Mouse (Mus musculus): Measurements from ENCODE around the gene Lctl. TPM values are rescaled to one million over a fixed set of nuclear protein-coding genes. Genes with fewer than 3 reads are reported as not detected.
"Not testable (repeated sequence)": the region's sequence is repeated elsewhere in the genome, so short reads cannot be mapped to it uniquely, and the experiment has no call there.

The Lctl gene
- polyA plus RNA-seq, 1 experiment from 2014 or later = not detected

DNA sequence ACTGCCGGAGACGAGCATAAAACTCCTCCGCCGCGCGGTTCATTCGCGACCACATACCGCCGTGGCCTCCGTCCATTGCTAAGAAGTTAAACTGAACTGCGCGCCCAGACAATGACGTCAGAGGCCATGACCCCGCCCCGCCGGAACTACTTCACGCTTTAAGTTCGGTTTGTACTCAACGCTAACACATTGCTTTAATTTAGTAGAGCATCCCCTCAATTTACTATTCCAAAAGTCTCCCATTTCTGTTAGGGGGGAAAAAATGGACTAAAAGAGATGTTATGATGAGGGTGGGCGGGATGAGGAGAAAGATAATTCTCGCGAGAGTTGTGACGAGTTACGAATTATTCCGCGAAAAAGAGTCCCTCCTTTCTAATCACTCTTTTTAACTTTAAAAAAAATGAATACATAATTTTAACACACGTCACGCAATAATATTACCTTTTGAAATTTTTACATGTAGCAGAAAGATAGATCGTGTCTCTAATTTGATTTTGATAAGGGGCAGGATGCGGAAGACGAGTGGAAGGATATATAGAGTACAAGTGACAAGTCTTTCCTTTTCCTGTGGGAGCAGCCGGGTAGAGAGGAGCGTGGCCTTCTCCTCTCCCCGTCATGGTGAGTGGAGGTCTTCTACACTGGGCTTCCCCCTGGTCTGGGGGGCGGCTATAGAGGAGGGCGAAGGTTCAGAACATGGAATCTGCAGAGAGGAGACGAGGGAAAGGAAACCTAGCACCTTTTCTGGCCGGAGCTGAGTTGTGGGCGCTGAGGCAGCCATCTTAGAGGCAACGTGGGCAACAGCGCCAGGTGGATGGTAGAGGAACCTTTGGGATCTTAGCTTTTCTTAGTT, 56.1 kb downstream of the Lctl start, which contains the start of the genes Zwilch and Rpl4:
TSS of gene Zwilch (minus strand) at position 289 of the 850 bp plus-strand sequence.
TSS of gene Rpl4 (plus strand) at position 560 of the 850 bp plus-strand sequence.
- Histone ChIP-seq H3K36me3 (peaks cover 36% of the 10 kb centered on the region), H3K4me1 (peaks cover 24% of the 10 kb centered on the region), H3K4me3 (peak within 1 kb of the TSS; percentile 86), H3K4me2 (peak within 1 kb of the TSS; percentile 64), H3K9ac (peak within 1 kb of the TSS; percentile 89), H3K9me3 (no peaks in the 10 kb centered on the region), H3K27ac (peak within 1 kb of the TSS; percentile 98), H3K27me3 (no peaks in the 10 kb centered on the region)
- WGBS = under 1% methylated on average over 42 of the region's 42 CpGs
- peak; percentile 85 for ATAC-seq (ENCODE audit: borderline replicate concordance, extremely low read depth, low FRiP score, low TSS enrichment)

DNA sequence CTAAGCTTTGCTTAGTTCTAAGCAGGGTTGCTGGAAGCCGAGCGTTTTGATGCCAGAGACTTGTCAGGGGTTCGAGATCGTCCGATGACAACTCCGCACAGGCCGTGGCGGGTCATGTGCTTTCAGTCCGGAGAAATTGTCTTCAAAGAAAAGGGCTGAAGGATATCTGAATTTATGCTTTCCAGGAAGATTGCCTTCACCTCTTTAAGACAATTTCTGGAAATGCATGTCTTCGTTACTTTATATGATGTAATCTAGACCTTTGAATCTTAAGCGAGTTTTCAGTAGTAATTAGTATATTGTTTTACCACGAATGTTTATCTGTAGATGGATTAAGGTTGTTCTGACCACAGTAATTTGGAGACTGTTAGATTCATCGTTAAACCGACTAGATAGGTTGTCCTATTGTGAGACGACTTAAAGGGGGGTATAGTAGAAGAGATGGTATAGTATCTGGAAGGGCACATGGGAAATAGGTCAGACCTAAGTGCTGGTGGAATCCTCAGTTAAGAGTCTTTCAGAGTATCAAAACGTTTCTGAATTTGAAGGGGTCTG, 56.8 kb downstream of the Lctl start:
- under 1% methylated on average over 16 of the region's 16 CpGs for WGBS
- H3K9ac ChIP-seq = peak overlapping the region; percentile 89
- peaks cover 41% of the 10 kb centered on the region for H3K36me3 ChIP-seq
- H3K9me3 ChIP-seq = no peaks in the 10 kb centered on the region
- no peak for ATAC-seq (ENCODE audit: borderline replicate concordance, extremely low read depth, low FRiP score, low TSS enrichment)
- H3K27me3 ChIP-seq = no peaks in the 10 kb centered on the region
- H3K4me2 ChIP-seq = peak overlapping the region; percentile 64
- peak overlapping the region; percentile 86 for H3K4me3 ChIP-seq
- peak overlapping the region; percentile 98; the same call in 1 of the 2 replicates for H3K27ac ChIP-seq
- peaks cover 24% of the 10 kb centered on the region for H3K4me1 ChIP-seq

DNA sequence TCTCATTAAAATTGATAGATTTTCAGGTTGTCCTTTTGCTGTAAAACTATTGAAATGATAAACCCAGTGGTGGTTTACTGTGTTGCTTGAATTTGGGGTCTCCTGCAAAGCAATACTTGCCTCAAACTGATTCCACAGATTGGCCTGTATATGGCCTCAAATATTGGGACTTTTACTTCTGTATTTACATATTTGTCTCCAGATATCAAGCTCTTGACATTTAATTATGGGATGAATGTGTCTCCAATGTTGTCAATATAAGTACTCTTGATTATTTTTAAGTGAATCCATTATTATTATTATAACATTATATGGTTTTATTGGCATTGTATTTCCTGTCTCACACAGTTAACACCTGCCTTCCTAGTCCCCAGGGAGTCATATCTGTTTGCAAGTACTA, 57.4 kb downstream of the Lctl start:
- H3K4me1 ChIP-seq = peaks cover 24% of the 10 kb centered on the region
- H3K9ac ChIP-seq = peak overlapping the region; percentile 89
- no peaks in the 10 kb centered on the region for H3K9me3 ChIP-seq
- no peak for ATAC-seq (ENCODE audit: borderline replicate concordance, extremely low read depth, low FRiP score, low TSS enrichment)
- no peak overlapping the region for H3K27ac ChIP-seq
- peak overlapping the region; percentile 64 for H3K4me2 ChIP-seq
- peak overlapping the region; percentile 86 for H3K4me3 ChIP-seq
- H3K36me3 ChIP-seq = peaks cover 42% of the 10 kb centered on the region
- no peaks in the 10 kb centered on the region for H3K27me3 ChIP-seq

DNA sequence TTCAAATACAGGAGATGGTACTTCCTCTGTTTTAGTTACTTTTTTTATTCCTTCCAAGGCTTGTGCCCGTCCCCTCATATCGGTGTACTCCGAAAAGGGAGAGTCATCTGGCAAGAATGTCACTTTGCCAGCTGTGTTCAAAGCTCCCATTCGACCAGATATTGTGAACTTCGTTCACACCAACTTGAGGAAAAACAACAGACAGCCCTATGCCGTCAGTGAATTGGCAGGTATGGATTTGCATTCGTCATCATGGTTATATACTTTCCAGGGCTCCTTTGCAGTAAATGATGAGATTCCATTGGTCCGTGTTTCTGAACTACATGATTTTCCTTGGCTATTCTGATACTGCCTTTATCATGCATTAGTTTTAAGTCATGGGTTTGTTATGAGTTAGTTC, 57.8 kb downstream of the Lctl start:
- no peaks in the 10 kb centered on the region for H3K9me3 ChIP-seq
- WGBS = 57% methylated on average over 8 of the region's 8 CpGs
- H3K27ac ChIP-seq = no peak overlapping the region
- no peak for ATAC-seq (ENCODE audit: borderline replicate concordance, extremely low read depth, low FRiP score, low TSS enrichment)
- H3K27me3 ChIP-seq = no peaks in the 10 kb centered on the region
- peak overlapping the region; percentile 86 for H3K4me3 ChIP-seq
- H3K4me1 ChIP-seq = peaks cover 28% of the 10 kb centered on the region
- no peak overlapping the region for H3K9ac ChIP-seq
- peak overlapping the region; percentile 64 for H3K4me2 ChIP-seq
- H3K36me3 ChIP-seq = peaks cover 42% of the 10 kb centered on the region

DNA sequence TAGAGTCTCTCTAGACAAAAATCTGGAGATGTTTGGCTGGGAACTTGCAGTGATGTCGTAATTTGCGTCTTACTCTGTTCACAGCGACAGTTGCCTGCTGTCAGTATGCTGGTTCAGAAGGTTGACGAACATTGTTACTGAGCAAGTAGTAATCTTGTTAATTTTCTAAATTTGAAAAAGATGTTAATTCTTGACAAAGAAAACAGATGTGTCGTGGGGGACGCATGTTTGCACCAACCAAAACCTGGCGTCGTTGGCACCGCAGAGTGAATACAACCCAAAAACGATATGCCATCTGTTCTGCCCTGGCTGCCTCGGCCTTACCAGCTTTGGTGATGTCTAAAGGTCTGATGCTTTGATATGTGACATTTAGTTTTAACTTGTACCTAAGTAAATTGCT, 58.4 kb downstream of the Lctl start:
- Histone ChIP-seq H3K4me3 (no peak overlapping the region), H3K36me3 (peaks cover 45% of the 10 kb centered on the region), H3K9ac (no peak overlapping the region), H3K27ac (no peak overlapping the region), H3K4me1 (peaks cover 33% of the 10 kb centered on the region), H3K4me2 (no peak overlapping the region), H3K9me3 (no peaks in the 10 kb centered on the region), H3K27me3 (no peaks in the 10 kb centered on the region)
- no peak for ATAC-seq (ENCODE audit: borderline replicate concordance, extremely low read depth, low FRiP score, low TSS enrichment)
- 82% methylated on average over 11 of the region's 11 CpGs for WGBS

DNA sequence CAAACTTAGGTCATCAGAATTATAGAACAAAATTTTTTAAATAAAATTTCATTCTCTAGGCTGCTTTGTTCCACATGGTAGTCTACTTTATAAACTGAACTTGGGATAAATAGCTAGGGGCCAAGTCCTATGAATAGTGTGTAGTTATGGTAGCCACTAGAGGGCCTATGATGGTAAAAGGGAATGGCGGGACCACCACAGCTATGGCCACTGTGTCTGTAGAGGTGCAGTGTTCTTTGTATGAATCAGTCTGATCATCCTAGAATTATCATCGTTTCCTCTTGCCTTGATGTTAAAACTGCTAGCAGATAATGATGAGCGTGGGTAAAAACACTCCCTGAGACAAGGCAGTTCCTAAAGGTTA, 61.6 kb downstream of the Lctl start:
- no peaks in the 10 kb centered on the region for H3K27me3 ChIP-seq
- peak overlapping the region; percentile 60 for H3K4me2 ChIP-seq
- peak; percentile 63; the same call in 1 of the 2 replicates for ATAC-seq (ENCODE audit: borderline replicate concordance, extremely low read depth, low FRiP score, low TSS enrichment)
- H3K4me3 ChIP-seq = peak overlapping the region; percentile 65
- peaks cover 19% of the 10 kb centered on the region for H3K4me1 ChIP-seq
- peak overlapping the region; percentile 84 for H3K27ac ChIP-seq
- 0 out of 2 replicates have a peak overlapping the region, but pooled peaks have one; percentile 10 for H3K9ac ChIP-seq
- peaks cover 70% of the 10 kb centered on the region for H3K36me3 ChIP-seq
- no peaks in the 10 kb centered on the region for H3K9me3 ChIP-seq
- WGBS = 33% methylated on average over 3 of the region's 3 CpGs

DNA sequence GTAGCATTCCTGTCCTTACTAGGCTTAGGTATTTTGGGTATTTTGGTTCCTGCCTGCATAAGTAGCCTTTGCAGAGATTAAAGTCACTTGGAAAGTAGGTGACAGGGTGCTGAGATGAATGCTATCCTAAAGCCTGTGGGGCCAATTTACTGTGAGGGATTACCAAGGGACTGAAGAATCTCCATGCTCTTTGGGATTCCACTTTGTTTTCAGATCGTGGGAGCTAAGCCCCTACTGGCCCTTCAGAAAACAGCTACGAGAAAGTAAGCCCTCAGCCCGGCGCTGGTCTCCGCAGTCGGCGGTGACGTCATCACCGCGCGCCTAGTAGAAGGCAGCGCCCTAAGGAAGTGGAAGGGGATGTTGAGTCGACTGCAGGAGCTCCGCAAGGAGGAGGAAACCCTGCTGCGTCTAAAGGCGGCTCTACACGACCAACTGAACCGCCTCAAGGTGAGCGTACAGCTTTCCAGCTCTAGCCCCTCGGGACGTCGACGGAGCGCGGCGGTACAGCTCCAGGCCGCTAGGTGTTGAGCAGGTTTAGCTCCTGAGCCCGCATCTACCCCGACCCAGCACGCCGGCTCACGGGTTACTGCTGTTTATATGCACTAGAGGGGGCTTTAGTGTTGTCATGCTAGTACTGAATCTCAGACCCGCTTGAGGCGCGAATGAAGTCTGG, 62.2 kb downstream of the Lctl start, which contains the start of gene Snapc5:
TSS of gene Snapc5 (plus strand) at position 301 of the 673 bp plus-strand sequence.
- peak; percentile 95 for ATAC-seq (ENCODE audit: borderline replicate concordance, extremely low read depth, low FRiP score, low TSS enrichment)
- peaks cover 71% of the 10 kb centered on the region for H3K36me3 ChIP-seq
- under 1% methylated on average over 35 of the region's 35 CpGs for WGBS
- peak within 1 kb of the TSS; percentile 59 for H3K9ac ChIP-seq
- peak within 1 kb of the TSS; percentile 60 for H3K4me2 ChIP-seq
- peak within 1 kb of the TSS; percentile 65 for H3K4me3 ChIP-seq
- H3K9me3 ChIP-seq = no peaks in the 10 kb centered on the region
- H3K27me3 ChIP-seq = no peaks in the 10 kb centered on the region
- peak within 1 kb of the TSS; percentile 84 for H3K27ac ChIP-seq
- peaks cover 19% of the 10 kb centered on the region for H3K4me1 ChIP-seq

DNA sequence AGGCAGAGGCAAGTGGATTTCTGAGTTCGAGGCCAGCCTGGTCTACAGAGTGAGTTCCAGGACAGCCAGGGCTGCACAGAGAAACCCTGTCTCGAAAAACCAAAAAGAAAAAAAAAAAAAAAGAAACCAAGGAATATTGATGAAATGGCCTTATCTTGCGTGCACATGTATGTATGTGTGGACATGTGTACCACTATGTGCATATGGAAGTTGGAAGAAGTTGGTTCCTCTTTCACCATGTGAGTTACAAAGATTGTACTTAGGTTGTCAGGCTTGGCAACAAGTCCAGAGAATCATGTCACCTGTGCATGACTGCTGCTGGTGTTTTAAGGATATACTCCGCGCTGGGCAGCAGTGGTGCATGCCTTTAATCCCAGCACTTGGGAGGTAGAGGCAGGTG, 66.3 kb downstream of the Lctl start:
- not testable (repeated sequence) for H3K27me3 ChIP-seq

DNA sequence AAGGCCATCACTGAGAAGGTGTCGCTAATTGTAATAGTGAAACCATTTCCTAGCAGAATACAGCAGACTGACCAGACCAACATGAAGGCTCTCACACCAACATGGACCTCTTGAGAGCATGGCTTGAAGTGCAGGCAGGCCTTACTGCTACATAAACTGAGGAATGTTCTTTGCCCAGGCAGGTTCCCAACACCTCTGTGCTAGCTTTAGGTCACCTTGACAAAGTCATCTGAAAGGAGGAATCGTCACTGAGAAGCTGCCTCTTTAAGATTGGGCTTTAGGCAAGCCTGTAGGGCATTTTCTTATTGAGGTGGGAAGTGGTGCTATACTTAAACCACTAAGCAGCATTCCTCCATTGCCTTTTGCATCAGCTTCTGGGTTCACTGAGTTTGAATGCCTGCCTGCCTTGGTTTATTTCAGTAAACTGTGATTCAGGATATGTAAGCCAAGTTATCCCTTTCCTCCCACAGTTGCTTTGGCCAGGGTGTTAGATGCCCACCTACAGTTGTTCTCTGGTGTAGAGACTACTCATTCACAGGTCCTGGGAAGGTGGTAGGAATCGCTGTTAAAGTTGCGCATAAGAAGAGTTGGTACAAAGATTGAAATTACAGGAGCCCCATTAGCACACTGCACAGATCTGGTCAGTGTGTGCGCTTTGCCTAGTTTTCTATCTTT, 67.4 kb downstream of the Lctl start:
- Histone ChIP-seq H3K4me1 (peaks cover 9% of the 10 kb centered on the region; the same call in 1 of the 2 replicates), H3K27me3 (no peaks in the 10 kb centered on the region), H3K9me3 (no peaks in the 10 kb centered on the region), H3K9ac (no peak overlapping the region), H3K27ac (no peak overlapping the region), H3K4me2 (no peak overlapping the region), H3K4me3 (no peak overlapping the region), H3K36me3 (peaks cover 52% of the 10 kb centered on the region)
- 93% methylated on average over 5 of the region's 5 CpGs for WGBS
- ATAC-seq (ENCODE audit: borderline replicate concordance, extremely low read depth, low FRiP score, low TSS enrichment) = no peak

More for the DNA sequence above, 66.3 kb downstream of the Lctl start:
- not testable (repeated sequence) for ATAC-seq (ENCODE audit: borderline replicate concordance, extremely low read depth, low FRiP score, low TSS enrichment); H3K4me3 ChIP-seq; H3K27ac ChIP-seq; H3K4me2 ChIP-seq; H3K9me3 ChIP-seq; H3K9ac ChIP-seq; H3K4me1 ChIP-seq
- peaks cover 54% of the 10 kb centered on the region for H3K36me3 ChIP-seq
- 89% methylated on average over 5 of the region's 5 CpGs for WGBS
